ENCODE assay signal across 8 mouse cellular contexts in genomic region chr17:65956993-65957781, GRCm38 (mm10). TPM values are rescaled to one million over a fixed set of nuclear protein-coding genes. Genes with fewer than 3 reads are reported as not detected.
DNase-seq lines count a peak whose midpoint lies in the region; ATAC-seq and TF ChIP-seq lines count a peak whose summit lies in the region.

No protein-coding gene starts in this region.

- peak overlapping the region; percentile 61; the same call in 1 of the 2 replicates for H3K4me3 ChIP-seq in G1E (ENCODE audit: low read depth, low read length)
- no peak overlapping the region for H3K4me3 ChIP-seq in liver, embryonic 11.5 days (ENCODE audit: low read depth, low read length)

- H3K4me2 ChIP-seq in liver, embryonic 11.5 days, result no peak overlapping the region

- H3K27ac ChIP-seq in liver, embryonic 11.5 days (ENCODE audit: low read depth, low read length), result no peak overlapping the region

- H3K9me3 ChIP-seq in G1E (replicated peaks), result no peaks in the 10 kb centered on the region
- H3K9me3 ChIP-seq in liver, embryonic 11.5 days (ENCODE audit: control insufficient read depth, low read length), result no peaks in the 10 kb centered on the region

- WGBS in liver, embryonic 11.5 days, result 56% methylated on average over 14 of the region's 14 CpGs

- no peak overlapping the region for H3K9ac ChIP-seq in liver, embryonic 11.5 days (ENCODE audit: low read depth, low read length)

- no peaks in the 10 kb centered on the region for H3K36me3 ChIP-seq in G1E (replicated peaks)
- no peaks in the 10 kb centered on the region for H3K36me3 ChIP-seq in liver, embryonic 11.5 days (ENCODE audit: control insufficient read depth, insufficient read depth, low read length)

- TF ChIP-seq CTCF in G1E (IDR thresholded peaks at IDR 0.05; ENCODE audit: low read depth, low read length), result no peak

- ATAC-seq in G1E (ENCODE audit: extremely low read depth, insufficient number of reproducible peaks, low FRiP score, poor library complexity, severe bottlenecking), result peak; percentile 76
- peak; percentile 21; the same call in 1 of the 2 replicates for ATAC-seq in liver, embryonic 11.5 days (replicated peaks; ENCODE audit: low FRiP score)

- DNase-seq in heart, adult 18-20 months, result peak; percentile 75 to 76
- no peak for DNase-seq in heart, postnatal 4 days
- DNase-seq in G1E (ENCODE audit: low spot score), result no peak
- peak; percentile 80 to 82 for DNase-seq in cerebellum, postnatal 10 days
- DNase-seq in liver, embryonic 11.5 days (ENCODE audit: low spot score), result no peak
- no peak for DNase-seq in layer of hippocampus, adult 8-10 months (ENCODE audit: low spot score in 2 of 2)
- no peak for DNase-seq in thymus, postnatal 0 days (ENCODE audit: low spot score)
- DNase-seq in embryo, embryonic 10 days (ENCODE audit: low spot score), result no peak

- H3K27me3 ChIP-seq in G1E (ENCODE audit: insufficient read depth, low read length), result no peaks in the 10 kb centered on the region
- H3K27me3 ChIP-seq in liver, embryonic 11.5 days (replicated peaks; ENCODE audit: control insufficient read depth, insufficient read depth, low read length), result no peaks in the 10 kb centered on the region

- H3K4me1 ChIP-seq in G1E (ENCODE audit: insufficient read depth, low read depth, low read length), result peaks cover 62% of the 10 kb centered on the region
- H3K4me1 ChIP-seq in liver, embryonic 11.5 days (replicated peaks; ENCODE audit: control insufficient read depth, insufficient read depth, low read length), result peaks cover 8% of the 10 kb centered on the region; the same call in 1 of the 2 replicates

RNA-seq across cellular contexts. Expression of gene Twsg1, which starts 6.2 kb away (rescaled TPM):
- 10 to 100 TPM; 74.0 to 76.9 TPM for total RNA-seq in heart, adult 18-20 months (2021)
- total RNA-seq in heart, postnatal 4 days (2021), result 10 to 100 TPM; 80.3 to 81.0 TPM
- total RNA-seq in G1E (2014; fragmentation: Nextera tagmentation), result 45.0 and 46.0 TPM in 2 replicates
- total RNA-seq in G1E (2017), result 27.5 and 28.8 TPM in 2 replicates
- polyA plus RNA-seq in G1E (2012), result 24.2 and 31.6 TPM in 2 replicates
- 47.3 and 48.4 TPM in 2 replicates for polyA plus RNA-seq in liver, embryonic 11.5 days (2014; fragmentation: Nextera tagmentation; extraction: Ambion mirVana)
- total RNA-seq in layer of hippocampus, adult 8-10 months (2022), result 10 to 100 TPM; 28.9 to 40.8 (median 31.2) TPM
- polyA plus RNA-seq in thymus, postnatal 0 days (2015; fragmentation: Nextera tagmentation; extraction: Ambion mirVana), result 66.4 and 68.7 TPM in 2 replicates

Comparison
In these comparisons a context has a peak if more than half of its experiments do, and no peak if none do; other contexts are left out.
1. DNase-seq: peak in heart, adult 18-20 months (2 of 2) and cerebellum, postnatal 10 days (2 of 2); none in heart, postnatal 4 days (single experiment), G1E (single experiment), liver, embryonic 11.5 days (single experiment), layer of hippocampus, adult 8-10 months (0 of 2), thymus, postnatal 0 days (single experiment) and embryo, embryonic 10 days (single experiment).